Mouse (Mus musculus): ENCODE results near the gene Ccr1.

GRCm38 (mm10) chr9:124013270-124013669 lies 44.8 kb upstream of the Ccr1 start:
- no peak for TF ChIP-seq CTCF (IDR thresholded peaks at IDR 0.05; ENCODE audit: low read depth, low read length)
- TF ChIP-seq POLR2A (IDR thresholded peaks at IDR 0.05; ENCODE audit: extremely low read depth, insufficient read depth, low read length): no peak

Measured in liver, adult 2 months (tissue).